Mouse (Mus musculus): ENCODE data around the gene Gm6525.
A peak's percentile ranks its signal among the peaks of the same experiment; 100 is the strongest.

Gene Gm6525

GRCm38 (mm10) chr3:84173581-84174154 lies at the start of gene Gm6525:
Gm6525 (plus strand) TSS chr3:84174104.
- no peak for DNase-seq (ENCODE audit: low spot score in 2 of 2)

- no peak for DNase-seq (ENCODE audit: low spot score in 2 of 2)
Observed at GRCm38 (mm10) chr3:84125704-84126289, 48.1 kb upstream of the Gm6525 start.

GRCm38 (mm10) chr3:84126721-84127120 lies 47.2 kb upstream of the Gm6525 start:
- no peak for DNase-seq (ENCODE audit: low spot score in 2 of 2)

DNA sequence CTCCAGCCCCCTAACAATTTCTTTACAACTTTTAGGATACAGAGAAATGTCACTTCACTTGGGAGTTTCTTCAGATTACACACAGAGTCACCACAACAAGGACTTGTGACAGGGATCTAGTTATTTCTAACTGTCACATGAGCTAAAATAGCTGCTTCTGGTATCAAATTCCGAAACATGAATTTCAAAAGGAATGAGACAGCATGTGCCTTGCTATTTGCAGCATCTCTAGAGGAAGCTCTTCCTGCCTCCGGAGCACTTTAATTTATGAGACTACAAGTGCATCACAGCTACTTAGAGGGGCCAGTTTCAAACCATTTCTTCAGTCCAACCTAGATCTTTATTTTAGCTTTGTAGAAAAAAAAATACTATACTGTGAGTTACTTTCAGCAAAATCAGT lies 46.5 kb upstream of the Gm6525 start:
- DNase-seq (ENCODE audit: low spot score in 2 of 2): no peak

DNA sequence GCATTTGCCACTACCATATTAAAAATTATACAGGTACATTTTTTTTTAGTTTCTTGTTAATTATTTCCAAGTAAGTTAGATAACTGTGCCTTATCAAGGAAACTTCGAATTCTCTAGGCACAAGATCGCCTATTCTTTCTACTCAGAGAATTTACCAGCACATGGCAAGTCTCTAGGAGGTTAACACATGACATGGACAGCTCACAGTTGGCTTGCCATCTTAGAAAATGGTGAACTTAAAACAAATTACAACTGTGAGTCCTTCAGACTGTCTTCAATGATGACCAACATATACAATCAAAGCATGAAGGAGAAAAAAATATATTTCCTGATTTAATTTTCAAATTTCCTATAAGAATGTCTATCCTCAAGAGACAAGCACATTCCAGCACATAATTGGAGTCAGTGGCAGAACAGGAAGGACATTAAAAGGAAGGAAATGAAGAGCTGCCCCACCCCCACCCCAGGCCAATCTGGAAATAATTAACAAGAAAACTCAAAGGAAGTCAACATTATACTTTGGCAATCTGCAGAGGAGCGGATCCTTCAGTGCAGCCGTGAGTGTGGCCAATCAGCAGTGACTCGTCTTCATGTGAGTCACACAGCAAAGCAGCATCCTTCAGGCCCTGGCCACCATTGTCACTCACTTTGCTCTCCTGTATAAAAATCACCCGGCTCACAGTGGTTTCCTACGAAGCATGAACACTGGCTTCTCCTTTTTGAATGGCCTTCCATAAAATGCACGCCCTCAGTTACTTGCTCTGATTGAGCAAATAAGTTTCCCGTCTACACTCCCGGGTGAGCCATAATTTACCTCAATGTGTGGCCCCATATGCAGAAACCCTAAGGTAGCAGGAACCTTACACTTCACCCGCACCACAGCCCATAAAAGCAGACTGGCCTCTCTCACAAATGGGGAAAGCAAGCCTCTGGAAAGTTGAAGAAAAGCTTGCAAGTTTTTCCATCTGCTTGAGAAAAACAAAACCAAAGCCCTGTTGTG lies 44.7 kb upstream of the Gm6525 start:
- DNase-seq (ENCODE audit: low spot score in 2 of 2): no peak

- no peak for DNase-seq (ENCODE audit: low spot score in 2 of 2)
Observed at GRCm38 (mm10) chr3:84130776-84131175, 43.1 kb upstream of the Gm6525 start.

- no peak for DNase-seq (ENCODE audit: low spot score in 2 of 2)
Observed at GRCm38 (mm10) chr3:84131369-84131768, 42.5 kb upstream of the Gm6525 start.

DNA sequence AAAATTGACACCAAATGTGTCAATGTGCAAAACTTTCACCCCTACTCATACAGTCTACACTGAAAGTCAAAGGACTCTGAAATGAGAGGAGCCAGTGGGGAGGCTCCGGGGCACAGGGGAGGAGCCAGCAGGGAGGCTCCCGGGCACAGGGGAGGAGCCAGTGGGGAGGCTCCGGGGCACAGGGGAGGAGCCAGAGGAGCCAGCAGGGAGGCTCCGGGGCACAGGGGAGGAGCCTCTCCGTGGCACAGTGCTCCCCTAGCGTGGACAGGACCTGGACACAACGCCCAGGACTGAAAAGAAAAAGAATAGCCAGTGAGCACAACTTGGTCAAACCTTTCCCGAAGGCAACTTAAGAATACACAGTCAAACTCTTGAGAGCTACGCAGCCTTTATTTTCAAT lies 38.5 kb upstream of the Gm6525 start:
- peak in 1 of 2 experiments; percentile 60 for DNase-seq (ENCODE audit: low spot score in 2 of 2)

DNA sequence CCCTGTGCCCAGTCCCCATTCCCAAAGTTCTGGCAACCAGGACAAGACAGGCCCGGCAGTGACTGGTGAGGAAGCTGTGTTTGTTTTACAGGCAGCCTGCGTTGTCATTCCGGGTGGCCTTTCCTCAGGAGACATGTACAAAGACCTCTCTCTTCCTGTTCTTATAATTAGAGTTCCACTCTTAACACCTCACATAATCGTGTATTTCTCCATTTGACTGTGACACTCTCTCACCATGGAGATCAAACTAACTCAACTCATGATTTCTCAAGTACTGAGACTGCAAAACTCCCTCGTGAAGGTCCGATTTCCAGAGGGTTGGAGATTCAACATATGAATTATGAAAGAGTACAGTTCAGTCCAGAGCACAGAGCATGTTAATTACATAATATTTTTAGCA lies 38.0 kb upstream of the Gm6525 start:
- DNase-seq (ENCODE audit: low spot score in 2 of 2): no peak

DNA sequence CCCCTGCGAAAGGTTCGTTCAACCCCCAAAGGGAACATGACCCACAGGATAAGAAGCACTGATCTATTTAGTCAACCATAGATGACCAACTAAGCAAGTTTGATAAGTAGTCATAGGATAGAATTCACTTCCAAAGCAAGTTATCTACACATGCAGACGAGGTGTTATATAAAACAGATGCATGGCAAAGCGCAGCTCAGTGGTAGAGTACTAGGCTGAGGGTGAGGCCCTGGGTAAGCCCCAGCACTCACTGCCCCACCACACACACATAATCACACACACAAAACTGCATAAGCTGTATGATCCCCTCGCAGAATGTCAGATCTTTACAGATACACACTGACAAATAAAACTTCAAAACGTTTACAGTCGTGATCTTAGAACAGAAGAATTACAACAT lies 37.4 kb upstream of the Gm6525 start:
- no peak for DNase-seq (ENCODE audit: low spot score in 2 of 2)

- no peak for DNase-seq (ENCODE audit: low spot score in 2 of 2)
Observed at GRCm38 (mm10) chr3:84140947-84141346, 33.0 kb upstream of the Gm6525 start.

GRCm38 (mm10) chr3:84149831-84150230 lies 24.1 kb upstream of the Gm6525 start:
- DNase-seq (ENCODE audit: low spot score in 2 of 2): no peak

DNA sequence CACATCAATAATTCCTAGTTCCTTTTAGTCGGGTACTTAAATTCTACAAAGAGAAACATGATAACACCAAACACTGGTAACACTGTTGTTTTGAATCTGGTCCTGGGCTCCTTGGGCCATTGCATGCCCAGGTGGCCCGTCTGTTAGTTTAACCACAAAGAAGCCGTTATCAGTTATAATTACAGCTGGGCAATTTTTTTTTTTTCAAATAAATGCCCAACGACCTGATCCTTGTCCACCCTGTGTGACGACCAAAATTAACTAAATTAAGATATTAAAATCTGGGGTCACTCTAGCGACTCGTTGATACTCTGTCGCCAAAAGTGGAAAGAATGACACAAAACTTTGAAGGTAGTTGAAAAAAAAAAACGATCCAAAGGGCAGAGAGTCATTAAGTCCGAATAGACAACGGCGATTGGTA lies 19.2 kb upstream of the Gm6525 start:
- DNase-seq (ENCODE audit: low spot score in 2 of 2): no peak

DNA sequence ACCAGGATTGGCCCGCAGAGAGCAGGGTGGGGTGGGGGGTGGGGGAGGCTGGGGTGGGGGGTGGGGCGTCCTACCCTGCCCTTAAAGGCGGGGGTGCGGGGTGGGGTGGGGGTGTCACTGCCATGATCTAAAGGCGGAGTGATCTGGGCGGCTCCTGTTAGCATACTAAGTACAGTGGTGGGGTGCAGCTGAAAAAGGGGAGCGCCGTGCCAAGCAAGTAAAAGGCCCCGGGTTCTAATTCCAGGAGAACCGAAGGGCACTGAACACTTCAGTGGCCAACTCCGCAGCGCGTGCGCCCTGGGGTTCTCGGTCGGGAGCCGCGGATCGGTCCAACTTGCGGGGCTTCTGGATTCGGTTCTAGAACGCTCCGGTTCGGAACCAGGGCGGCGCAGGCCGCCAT lies 18.8 kb upstream of the Gm6525 start:
- no peak for DNase-seq (ENCODE audit: low spot score in 2 of 2)

GRCm38 (mm10) chr3:84155558-84156006 lies 18.3 kb upstream of the Gm6525 start, which contains the start of gene Mnd1:
Mnd1 (minus strand) TSS chr3:84155786.
- peak; percentile 98 to 99 for DNase-seq (ENCODE audit: low spot score in 2 of 2)

DNA sequence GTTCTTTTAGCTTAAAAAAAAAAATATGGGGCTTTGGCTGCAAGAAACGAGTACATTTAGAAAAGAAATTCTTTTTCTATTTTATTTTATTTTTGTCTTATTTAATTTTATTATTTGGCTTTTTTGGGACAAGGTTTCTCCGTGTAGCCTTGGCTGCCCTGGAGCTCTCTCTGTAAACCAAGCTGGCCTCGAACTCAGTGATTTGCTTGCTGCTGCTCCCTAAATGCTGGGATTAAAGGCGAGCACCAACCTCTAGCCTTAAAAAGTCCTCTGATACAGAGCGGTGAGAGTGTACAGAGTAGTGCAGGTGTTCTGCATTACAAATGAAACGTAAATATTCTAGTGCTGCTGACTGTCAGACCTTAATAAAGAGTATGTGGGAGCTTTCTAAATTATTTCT lies 17.8 kb upstream of the Gm6525 start:
- no peak for DNase-seq (ENCODE audit: low spot score in 2 of 2)

DNA sequence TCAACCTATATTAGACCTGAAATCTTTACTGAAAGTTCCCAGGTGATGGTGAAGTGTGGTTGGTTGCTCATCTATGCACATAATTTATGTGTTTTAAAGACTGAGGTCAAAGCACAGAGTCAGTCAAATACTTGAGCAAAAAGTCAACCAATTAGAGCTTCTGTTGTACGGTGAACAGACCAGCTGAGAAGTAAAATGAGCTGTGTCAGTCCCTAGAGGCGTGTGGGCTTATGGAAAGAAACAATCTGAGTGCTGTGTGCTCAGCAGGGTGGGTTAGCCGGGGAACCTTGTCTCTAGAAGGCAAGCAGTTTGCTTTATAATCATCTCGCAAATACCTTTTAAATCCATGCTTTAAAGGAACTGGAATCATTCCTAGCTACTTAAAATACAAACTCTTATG lies 16.9 kb upstream of the Gm6525 start:
- peak in 1 of 2 experiments; percentile 36 for DNase-seq (ENCODE audit: low spot score in 2 of 2)

DNA sequence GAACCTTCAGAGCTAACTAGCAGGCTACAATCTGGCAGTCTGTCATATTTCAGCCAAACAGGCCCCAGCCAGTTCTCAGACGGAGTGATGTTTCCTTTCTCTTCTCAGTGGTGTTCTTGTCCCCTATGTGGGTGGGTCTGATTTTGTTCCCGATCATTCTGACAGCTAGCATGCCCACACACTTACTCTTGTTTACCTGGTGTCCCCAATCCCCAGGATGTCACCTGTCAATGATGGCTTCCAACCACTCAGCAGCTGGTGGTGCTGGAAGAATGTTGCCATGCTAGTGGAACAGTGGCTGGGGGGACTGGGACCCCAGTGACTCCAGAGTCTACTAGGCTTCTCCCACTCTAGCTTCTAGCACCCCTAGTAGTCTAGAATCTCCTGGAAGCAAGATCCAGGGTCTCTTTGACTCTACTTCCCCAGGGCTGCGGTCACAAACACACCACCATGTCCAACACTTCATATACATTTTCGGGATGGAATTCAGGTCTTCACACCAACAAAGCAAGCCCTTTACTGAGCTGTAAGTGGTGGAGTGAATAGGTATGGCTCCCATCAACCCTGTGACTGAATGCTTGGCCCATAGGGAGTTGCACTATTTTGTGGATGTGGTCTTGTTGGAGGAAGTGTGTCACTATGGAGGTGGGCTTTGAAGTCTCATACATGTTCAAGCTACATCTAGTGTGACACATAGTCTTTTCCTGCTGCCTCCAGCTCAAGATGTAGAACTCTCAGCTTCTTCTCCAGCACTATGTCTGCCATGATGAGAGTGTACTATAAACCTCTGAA lies 16.1 kb upstream of the Gm6525 start:
- DNase-seq (ENCODE audit: low spot score in 2 of 2): no peak

DNA sequence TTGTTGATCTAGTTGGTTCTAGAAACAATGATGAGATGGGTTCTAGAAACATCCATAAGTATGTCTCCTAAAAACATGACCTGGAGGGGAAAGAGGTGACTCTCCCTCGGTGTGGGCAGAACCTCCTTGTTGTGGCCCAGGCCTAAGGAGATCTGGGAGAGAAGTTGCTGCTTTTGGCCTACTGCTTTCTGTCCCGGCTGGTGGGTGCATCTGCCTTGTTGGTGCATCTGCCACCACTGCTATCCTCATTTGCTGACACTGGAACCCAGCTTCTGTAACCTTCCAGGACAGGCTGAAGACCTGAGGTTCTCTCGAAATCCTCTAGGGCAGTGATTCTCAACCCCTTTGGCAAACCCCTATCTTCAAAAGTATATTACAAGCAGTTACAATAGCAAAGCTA lies 8.5 kb upstream of the Gm6525 start:
- no peak for DNase-seq (ENCODE audit: low spot score in 2 of 2)

DNA sequence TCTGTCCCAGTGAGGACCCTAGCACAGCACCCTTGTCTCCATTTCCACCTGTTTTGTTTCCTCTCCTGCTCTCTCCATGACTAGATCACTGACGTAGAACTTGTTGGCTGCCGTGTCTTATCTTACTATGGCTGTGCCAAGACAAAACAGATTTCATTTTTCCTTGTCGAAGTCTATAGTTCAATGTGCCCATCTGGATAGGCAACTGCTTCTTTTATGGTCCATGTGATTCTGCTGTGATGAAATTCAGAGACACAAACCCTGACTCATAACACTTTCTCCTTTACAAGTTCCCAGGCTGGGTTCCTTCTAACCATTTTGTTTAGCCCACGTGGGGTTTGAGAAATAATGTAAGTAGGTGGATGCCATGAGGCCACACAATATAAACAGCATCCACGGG lies 7.8 kb upstream of the Gm6525 start:
- DNase-seq (ENCODE audit: low spot score in 2 of 2): no peak

- DNase-seq (ENCODE audit: low spot score in 2 of 2): no peak
Observed at GRCm38 (mm10) chr3:84168943-84169342, 5.0 kb upstream of the Gm6525 start.

All from spleen, postnatal 10 days (tissue).